Mouse (Mus musculus) G1E (cell line): ENCODE results near the gene Slc35a3. TPM values are rescaled to one million over a fixed set of nuclear protein-coding genes. Genes with fewer than 3 reads are reported as not detected.
A peak's percentile ranks its signal among the peaks of the same experiment; 100 is the strongest.

ENCODE experiments used
- ATAC-seq: 2 replicates; pipeline ENCODE4 v1.8.0; 2016; ENCODE audit warnings: mild to moderate bottlenecking; ENCODE audit not compliant: insufficient number of reproducible peaks, poor library complexity, low FRiP score, severe bottlenecking; ENCODE audit errors: extremely low read depth
- DNase-seq: peaks from one replicate; pipeline ENCODE4 v3.0.0; 2012; ENCODE audit warnings: low spot score
- H3K27me3 ChIP-seq: 2 replicates; pipeline ENCODE4 v1.6.1; 2012; ENCODE audit warnings: mild to moderate bottlenecking, low read length, inconsistent platforms; ENCODE audit not compliant: insufficient read depth
- H3K36me3 ChIP-seq: replicated peaks from 2 replicates; pipeline ENCODE3; 2012; ENCODE audit warnings: mild to moderate bottlenecking, inconsistent platforms
- H3K4me1 ChIP-seq: 2 replicates; pipeline ENCODE4 v1.6.1; 2012; ENCODE audit warnings: low read depth, low read length, inconsistent platforms, mixed read lengths; ENCODE audit not compliant: insufficient read depth
- H3K4me3 ChIP-seq: 2 replicates; pipeline ENCODE4 v1.5.1; 2012; ENCODE audit warnings: low read depth, mild to moderate bottlenecking, inconsistent platforms, low read length, moderate library complexity, mixed read lengths
- H3K9me3 ChIP-seq: replicated peaks from 2 replicates; pipeline ENCODE4 v1.6.1; 2012; ENCODE audit warnings: inconsistent platforms
- CTCF ChIP-seq: IDR thresholded peaks from 2 replicates; pipeline ENCODE4 v1.5.1; 2012; ENCODE audit warnings: low read depth, low read length, inconsistent platforms, mixed read lengths
- GATA1 ChIP-seq: IDR thresholded peaks from 2 replicates; pipeline ENCODE4 v1.6.1; 2012; ENCODE audit warnings: borderline replicate concordance, low read length, inconsistent platforms, mixed read lengths
- GATA2 ChIP-seq: IDR thresholded peaks from 2 replicates; pipeline ENCODE4 v1.6.1; 2012; ENCODE audit warnings: low read depth, low read length, inconsistent platforms, borderline replicate concordance
- POLR2AphosphoS5 ChIP-seq: IDR thresholded peaks from 2 replicates; pipeline ENCODE4 v1.6.1; 2012; ENCODE audit warnings: low read depth, low read length, inconsistent platforms; ENCODE audit not compliant: insufficient replicate concordance
- TAL1 ChIP-seq: conservative IDR thresholded peaks from 2 replicates; pipeline ENCODE4 v1.6.1; 2012; ENCODE audit warnings: low read depth, low read length, inconsistent platforms, mixed read lengths
- polyA plus RNA-seq: library from polyadenylated mRNA; stranded (reverse); fragments of >175 nt; gene quantifications from 2 replicates; pipeline ENCODE4 v1.2.3, GENCODE M21; 2012
- total RNA-seq, 2 experiments: library from RNA; stranded (forward) in 1 of 2; stranded (reverse) in 1 of 2; fragments of 200-1000 nt in 1 of 2; fragments of >200 nt in 1 of 2; fragmentation: Nextera tagmentation in 1 of 2; gene quantifications; 2 replicates each; pipeline ENCODE4 v1.2.3; 2014 to 2017

The Slc35a3 gene
- total and polyA plus RNA-seq, 3 experiments = 13.4 to 60.9 (median 54.6) TPM

GRCm38 (mm10) chr3:116634091-116634490 lies 78.5 kb downstream of the Slc35a3 start:
- no peak for TF ChIP-seq CTCF
- TF ChIP-seq GATA2 = no peak
- no peak for TF ChIP-seq POLR2AphosphoS5
- no peak for TF ChIP-seq TAL1
- no peak for TF ChIP-seq GATA1
- H3K27me3 ChIP-seq = no peaks in the 10 kb centered on the region
- H3K36me3 ChIP-seq = peaks cover 88% of the 10 kb centered on the region
- no peak overlapping the region for H3K4me3 ChIP-seq
- DNase-seq (no peak), ATAC-seq (no peak)
- peaks cover 6% of the 10 kb centered on the region for H3K4me1 ChIP-seq
- H3K9me3 ChIP-seq = no peaks in the 10 kb centered on the region

DNA sequence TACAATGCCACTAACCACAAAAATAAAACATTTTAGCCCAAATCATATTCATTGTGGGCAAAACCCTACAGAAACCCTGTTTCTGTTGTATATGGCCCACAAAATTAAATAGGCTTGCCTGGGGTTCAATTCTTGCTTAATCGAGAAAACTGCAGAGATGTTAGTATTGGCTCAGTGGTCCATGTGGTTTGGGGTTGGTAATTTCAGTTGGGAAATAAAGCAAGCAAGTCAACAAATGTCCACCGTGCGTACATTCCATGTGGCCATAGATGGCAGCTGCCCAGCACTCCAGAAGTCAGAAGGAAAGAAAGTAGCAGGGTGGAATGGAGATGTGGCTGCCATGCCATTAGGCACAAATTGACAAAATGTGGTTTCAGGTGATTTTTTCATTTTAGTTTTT lies 79.7 kb downstream of the Slc35a3 start:
- no peak for ATAC-seq
- H3K4me3 ChIP-seq = no peak overlapping the region
- TF ChIP-seq CTCF (no peak), TAL1 (no peak), POLR2AphosphoS5 (no peak), GATA2 (no peak), GATA1 (no peak)
- H3K4me1 ChIP-seq = peaks cover 3% of the 10 kb centered on the region; the same call in 1 of the 2 replicates
- H3K27me3 ChIP-seq = no peaks in the 10 kb centered on the region
- no peaks in the 10 kb centered on the region for H3K9me3 ChIP-seq
- H3K36me3 ChIP-seq = peaks cover 84% of the 10 kb centered on the region
- no peak for DNase-seq

- TF ChIP-seq POLR2AphosphoS5 (no peak), CTCF (no peak), GATA2 (no peak)
- Histone ChIP-seq H3K9me3 (no peaks in the 10 kb centered on the region), H3K36me3 (peaks cover 83% of the 10 kb centered on the region), H3K4me3 (no peak overlapping the region), H3K4me1 (peaks cover 3% of the 10 kb centered on the region; the same call in 1 of the 2 replicates), H3K27me3 (no peaks in the 10 kb centered on the region)
- DNase-seq (no peak), ATAC-seq (no peak)
Measured at GRCm38 (mm10) chr3:116631459-116631858, 81.2 kb downstream of the Slc35a3 start.

GRCm38 (mm10) chr3:116622641-116623040 lies 90.0 kb downstream of the Slc35a3 start:
- DNase-seq (no peak), ATAC-seq (no peak)
- TF ChIP-seq TAL1 (no peak), GATA2 (no peak), GATA1 (no peak), CTCF (no peak), POLR2AphosphoS5 (no peak)
- Histone ChIP-seq H3K36me3 (peaks cover 62% of the 10 kb centered on the region), H3K4me1 (peaks cover 35% of the 10 kb centered on the region), H3K9me3 (no peaks in the 10 kb centered on the region), H3K4me3 (no peak overlapping the region), H3K27me3 (no peaks in the 10 kb centered on the region)

- H3K27me3 ChIP-seq = no peaks in the 10 kb centered on the region
- TF ChIP-seq CTCF (no peak), TAL1 (no peak), GATA1 (no peak), GATA2 (no peak)
- ATAC-seq (peak; percentile 96), DNase-seq (peak; percentile 26)
- H3K4me3 ChIP-seq = no peak overlapping the region; the same call in 1 of the 2 replicates
- H3K9me3 ChIP-seq = no peaks in the 10 kb centered on the region
- H3K36me3 ChIP-seq = peaks cover 56% of the 10 kb centered on the region
- peaks cover 41% of the 10 kb centered on the region for H3K4me1 ChIP-seq
Measured at GRCm38 (mm10) chr3:116620636-116621370, 91.8 kb downstream of the Slc35a3 start.

Other genes with a start within 250 kb of the Slc35a3 start
- gene Rtca, start 204.6 kb downstream of the Slc35a3 start, total RNA-seq (2014; fragmentation: Nextera tagmentation) = 31.6 and 47.9 TPM in 2 replicates
- 32.1 and 36.8 TPM in 2 replicates for gene Rtca, start 204.6 kb downstream of the Slc35a3 start, total RNA-seq (2017)
- gene Rtca, start 204.6 kb downstream of the Slc35a3 start, polyA plus RNA-seq = 36.7 and 40.3 TPM in 2 replicates
- 9.5 and 16.3 TPM in 2 replicates for gene Dbt, start 199.8 kb downstream of the Slc35a3 start, total RNA-seq (2014; fragmentation: Nextera tagmentation)
- 6.4 and 6.8 TPM in 2 replicates for gene Dbt, start 199.8 kb downstream of the Slc35a3 start, total RNA-seq (2017)
- 0.35 and 0.69 TPM in 2 replicates for gene Dbt, start 199.8 kb downstream of the Slc35a3 start, polyA plus RNA-seq
- gene Lrrc39, start 149.9 kb downstream of the Slc35a3 start, total RNA-seq (2014; fragmentation: Nextera tagmentation) = 2.0 and 4.2 TPM in 2 replicates
- 1.7 and 2.2 TPM in 2 replicates for gene Lrrc39, start 149.9 kb downstream of the Slc35a3 start, total RNA-seq (2017)
- gene Lrrc39, start 149.9 kb downstream of the Slc35a3 start, polyA plus RNA-seq = not detected in 2 replicates
- 58.1 and 74.3 TPM in 2 replicates for gene Sass6, start 117.8 kb downstream of the Slc35a3 start, total RNA-seq (2014; fragmentation: Nextera tagmentation)
- 37.6 and 39.6 TPM in 2 replicates for gene Sass6, start 117.8 kb downstream of the Slc35a3 start, total RNA-seq (2017)
- 6.6 and 7.6 TPM in 2 replicates for gene Sass6, start 117.8 kb downstream of the Slc35a3 start, polyA plus RNA-seq
- 32.1 and 42.9 TPM in 2 replicates for gene Trmt13, start 98.2 kb downstream of the Slc35a3 start, total RNA-seq (2014; fragmentation: Nextera tagmentation)
- gene Trmt13, start 98.2 kb downstream of the Slc35a3 start, total RNA-seq (2017) = 34.5 and 35.8 TPM in 2 replicates
- 2.2 and 3.8 TPM in 2 replicates for gene Trmt13, start 98.2 kb downstream of the Slc35a3 start, polyA plus RNA-seq
- gene Mfsd14a, start 50.2 kb downstream of the Slc35a3 start, total RNA-seq (2014; fragmentation: Nextera tagmentation) = 73.6 and 75.9 TPM in 2 replicates
- gene Mfsd14a, start 50.2 kb downstream of the Slc35a3 start, total RNA-seq (2017) = 86.5 and 87.0 TPM in 2 replicates
- 12.4 and 15.0 TPM in 2 replicates for gene Mfsd14a, start 50.2 kb downstream of the Slc35a3 start, polyA plus RNA-seq
- gene Gm43191, start 31.6 kb downstream of the Slc35a3 start, total RNA-seq (2014; fragmentation: Nextera tagmentation) = not detected in 2 replicates
- gene Gm43191, start 31.6 kb downstream of the Slc35a3 start, total RNA-seq (2017) = not detected in 2 replicates
- gene Gm43191, start 31.6 kb downstream of the Slc35a3 start, polyA plus RNA-seq = not detected in 2 replicates
- gene Agl, start 95.3 kb upstream of the Slc35a3 start, total RNA-seq (2014; fragmentation: Nextera tagmentation) = 33.6 and 38.7 TPM in 2 replicates
- 13.5 and 15.1 TPM in 2 replicates for gene Agl, start 95.3 kb upstream of the Slc35a3 start, total RNA-seq (2017)
- gene Agl, start 95.3 kb upstream of the Slc35a3 start, polyA plus RNA-seq = 1.3 and 1.7 TPM in 2 replicates
- 99.0 and 105 TPM in 2 replicates for gene Frrs1, start 146.6 kb upstream of the Slc35a3 start, total RNA-seq (2014; fragmentation: Nextera tagmentation)
- gene Frrs1, start 146.6 kb upstream of the Slc35a3 start, total RNA-seq (2017) = 33.5 and 37.1 TPM in 2 replicates
- gene Frrs1, start 146.6 kb upstream of the Slc35a3 start, polyA plus RNA-seq = 8.7 and 26.1 TPM in 2 replicates